Comparison of ENCODE assay signal across 8 mouse cellular contexts in the genomic region with DNA sequence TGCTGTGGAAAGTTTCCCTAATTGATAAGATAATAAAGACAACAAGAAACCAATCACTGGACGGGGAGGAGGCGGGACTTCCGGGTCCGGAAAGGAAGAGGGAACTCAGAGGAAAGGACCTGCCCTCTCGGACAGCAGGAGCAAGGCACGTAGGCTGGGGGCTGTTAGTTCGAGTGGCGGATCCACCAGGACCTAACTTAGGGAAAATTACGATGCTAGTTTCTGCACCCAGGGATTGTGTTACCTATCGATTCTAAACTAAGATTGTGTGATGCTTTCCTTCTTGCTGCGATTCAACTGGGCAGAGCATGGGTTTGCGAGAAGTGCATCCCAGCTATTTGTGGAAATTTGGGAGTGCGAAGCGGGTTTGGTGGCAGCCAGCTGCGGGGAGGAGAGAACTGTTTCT.
DNase-seq lines count a peak whose midpoint lies in the region; ATAC-seq lines count a peak whose summit lies in the region.

No protein-coding gene starts in this region.

- peak; percentile 87 for ATAC-seq in megakaryocyte-erythroid progenitor cell, adult 5-6 weeks (replicated peaks; ENCODE audit: low FRiP score, low TSS enrichment, poor library complexity, severe bottlenecking)

- DNase-seq in adrenal gland, adult 8-10 months, result peak; percentile 71
- DNase-seq in embryo, embryonic 10 days (ENCODE audit: low spot score), result peak; percentile 88
- peak; percentile 69 for DNase-seq in gastrocnemius, postnatal 10 days
- peak; percentile 52 for DNase-seq in induced T-regulatory cell, adult 2 months (ENCODE audit: low read depth)
- peak; percentile 56 to 60 for DNase-seq in left cerebral cortex, postnatal 36 days (ENCODE audit: low spot score in 2 of 2)
- DNase-seq in right cerebral cortex, postnatal 14 days, result peak; percentile 51
- DNase-seq in yolk sac, embryonic 10.5 days (ENCODE audit: low spot score), result peak; percentile 58

- intact Hi-C loops in left cerebral cortex, postnatal 36 days (cut with DNase I), result no loop called here

Comparison
In these comparisons a context has a peak if more than half of its experiments do, and no peak if none do; other contexts are left out.
1. Peak in every context shown above with its lines: DNase-seq and ATAC-seq.